Mouse (Mus musculus) adrenal gland, adult 2 months (tissue): Measurements from ENCODE around the gene Vps45. TPM values are rescaled to one million over a fixed set of nuclear protein-coding genes. Genes with fewer than 3 reads are reported as not detected.
"Not testable (repeated sequence)": the region's sequence is repeated elsewhere in the genome, so short reads cannot be mapped to it uniquely, and the experiment has no call there.

Experiments
- DNase-seq: peaks from one replicate; pipeline ENCODE4 v3.0.0; 2021
- polyA plus RNA-seq: library from polyadenylated mRNA; depleted of rRNA; stranded (reverse); fragments of >200 nt; gene quantifications from 2 replicates; pipeline ENCODE4 v1.2.3, GENCODE M21; 2012; rRNA removed
- total RNA-seq, 2 experiments: library from RNA; stranded (reverse); gene quantifications; 2 replicates each; pipeline ENCODE4 v1.2.3; 2021

Vps45 gene
- total and polyA plus RNA-seq, 3 experiments: 3.0 to 39.4 (median 38.3) TPM

- not testable (repeated sequence) for DNase-seq
Observed at GRCm38 (mm10) chr3:95970661-95971060, 87.6 kb downstream of the Vps45 start.

DNA sequence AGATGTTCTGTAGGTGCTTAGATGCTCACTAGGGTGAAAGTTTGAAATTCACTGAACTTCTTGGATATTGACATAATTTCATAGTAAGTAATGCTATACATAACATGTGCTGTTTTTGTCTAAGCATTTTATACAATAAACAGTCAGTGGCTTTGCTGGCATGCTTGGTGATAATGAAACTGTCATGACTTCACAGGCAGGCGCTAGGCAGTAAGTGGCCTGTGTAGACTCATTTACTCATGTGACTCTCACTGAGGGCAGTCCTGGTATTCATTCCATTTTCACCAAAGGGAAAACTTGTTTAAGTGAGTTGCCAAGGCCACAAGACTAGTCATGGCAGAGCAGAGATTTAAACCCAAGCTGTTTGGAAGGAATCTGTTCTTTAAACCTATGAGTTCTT is 89.0 kb downstream of the Vps45 start:
- no peak for DNase-seq

DNA sequence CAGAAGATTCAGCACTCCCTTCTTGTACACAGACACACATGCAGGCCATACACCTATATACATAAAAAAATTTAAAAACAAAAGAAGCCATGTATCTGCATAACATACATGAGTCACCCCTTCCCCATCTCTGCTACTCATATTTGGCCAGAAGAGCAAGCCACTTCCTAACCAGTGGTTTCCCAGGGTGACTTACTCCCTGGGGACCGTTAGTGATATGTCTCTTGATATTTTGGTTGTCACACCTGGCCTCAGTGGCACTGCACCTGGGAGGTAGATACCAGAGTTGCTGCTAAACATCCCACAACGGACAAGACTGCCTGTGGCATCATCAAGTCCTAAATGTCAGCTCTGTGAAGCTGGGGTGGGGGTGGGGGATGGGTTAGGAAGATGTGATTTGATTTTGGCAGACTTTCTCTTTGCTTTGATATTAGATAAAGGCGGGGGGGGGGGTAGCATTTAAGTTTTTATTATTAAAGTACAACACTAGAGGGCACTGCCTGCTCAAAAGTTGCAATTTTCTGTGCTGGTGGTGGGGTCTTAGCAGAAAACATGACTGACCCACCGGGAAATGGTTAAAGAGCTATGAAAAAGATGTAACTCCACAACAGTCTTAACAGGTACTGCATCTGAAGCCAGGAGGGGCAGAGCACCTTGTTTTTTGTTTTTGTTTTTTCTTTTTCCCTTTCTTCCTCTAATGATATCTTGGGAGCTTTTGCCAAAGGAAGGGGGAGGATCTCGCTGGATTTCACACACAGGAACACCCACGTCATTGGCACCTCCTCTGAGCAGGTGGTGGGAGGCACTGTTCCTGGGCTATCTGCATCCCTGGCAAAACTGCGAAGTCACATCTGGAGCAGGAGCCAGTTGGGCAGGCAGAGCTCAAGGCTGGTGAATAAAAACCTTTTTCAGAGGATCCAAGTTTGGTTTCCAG is 92.5 kb downstream of the Vps45 start:
- DNase-seq: no peak

DNA sequence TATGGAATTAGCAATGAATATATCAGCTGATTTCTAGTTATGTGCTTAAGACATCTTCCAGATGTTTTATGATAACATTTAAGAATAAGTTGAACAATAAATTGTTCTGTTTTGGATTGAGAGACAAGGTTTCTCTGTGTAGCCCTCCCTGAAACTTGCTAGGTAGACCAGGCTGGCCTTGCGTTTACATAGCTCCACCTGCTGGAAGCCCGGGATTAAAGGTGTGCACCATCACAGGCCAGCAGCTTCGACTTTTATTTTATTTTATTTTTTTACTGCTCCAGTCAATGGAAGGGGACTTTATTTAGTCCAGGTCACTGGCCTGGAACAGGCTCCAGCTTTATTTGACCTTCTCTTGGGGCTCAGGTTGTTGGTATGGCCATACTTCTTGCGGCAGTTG is 94.6 kb downstream of the Vps45 start:
- DNase-seq: no peak

DNA sequence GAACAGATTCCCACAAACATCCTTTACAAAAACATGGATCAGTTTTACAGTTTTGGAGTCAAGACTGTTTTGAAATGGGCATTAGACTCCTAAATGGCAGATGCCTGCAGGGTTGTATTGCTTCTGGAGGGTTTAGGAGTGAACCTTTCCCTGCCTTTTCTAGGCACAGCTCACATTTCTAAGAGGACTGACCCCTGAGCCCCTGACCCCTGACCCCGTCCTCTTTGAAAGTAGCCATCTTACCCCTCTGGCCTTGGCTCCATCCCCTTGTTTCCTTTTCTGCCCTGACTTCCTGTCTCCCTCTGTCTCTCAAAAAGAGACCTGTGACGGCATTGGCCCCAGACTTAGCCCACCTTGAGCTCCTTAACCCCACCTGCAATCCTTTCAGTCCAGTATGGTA is 95.0 kb downstream of the Vps45 start:
- DNase-seq: no peak

DNA sequence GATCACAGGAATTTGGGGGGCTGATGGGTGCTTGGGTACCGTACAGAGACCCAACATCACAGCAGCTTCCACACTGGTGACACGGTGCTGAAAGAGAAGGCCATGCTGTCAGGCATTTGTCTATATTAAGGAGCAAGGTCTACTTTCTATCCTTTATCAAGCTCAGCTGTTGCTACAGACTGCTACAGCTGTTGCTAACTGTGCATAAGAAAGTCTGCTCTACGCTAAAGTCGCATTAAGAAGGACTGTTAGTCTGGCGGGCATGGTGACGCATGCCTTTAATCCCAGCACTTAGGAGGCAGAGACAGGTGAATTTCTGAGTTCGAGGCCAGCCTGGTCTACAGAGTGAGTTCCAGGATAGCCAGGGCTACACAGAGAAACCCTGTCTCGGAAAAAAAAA is 96.1 kb downstream of the Vps45 start:
- DNase-seq: not testable (repeated sequence)

GRCm38 (mm10) chr3:95959807-95960206 is 98.5 kb downstream of the Vps45 start:
- no peak for DNase-seq

- DNase-seq: no peak
Observed at GRCm38 (mm10) chr3:95959082-95959481, 99.2 kb downstream of the Vps45 start.

DNA sequence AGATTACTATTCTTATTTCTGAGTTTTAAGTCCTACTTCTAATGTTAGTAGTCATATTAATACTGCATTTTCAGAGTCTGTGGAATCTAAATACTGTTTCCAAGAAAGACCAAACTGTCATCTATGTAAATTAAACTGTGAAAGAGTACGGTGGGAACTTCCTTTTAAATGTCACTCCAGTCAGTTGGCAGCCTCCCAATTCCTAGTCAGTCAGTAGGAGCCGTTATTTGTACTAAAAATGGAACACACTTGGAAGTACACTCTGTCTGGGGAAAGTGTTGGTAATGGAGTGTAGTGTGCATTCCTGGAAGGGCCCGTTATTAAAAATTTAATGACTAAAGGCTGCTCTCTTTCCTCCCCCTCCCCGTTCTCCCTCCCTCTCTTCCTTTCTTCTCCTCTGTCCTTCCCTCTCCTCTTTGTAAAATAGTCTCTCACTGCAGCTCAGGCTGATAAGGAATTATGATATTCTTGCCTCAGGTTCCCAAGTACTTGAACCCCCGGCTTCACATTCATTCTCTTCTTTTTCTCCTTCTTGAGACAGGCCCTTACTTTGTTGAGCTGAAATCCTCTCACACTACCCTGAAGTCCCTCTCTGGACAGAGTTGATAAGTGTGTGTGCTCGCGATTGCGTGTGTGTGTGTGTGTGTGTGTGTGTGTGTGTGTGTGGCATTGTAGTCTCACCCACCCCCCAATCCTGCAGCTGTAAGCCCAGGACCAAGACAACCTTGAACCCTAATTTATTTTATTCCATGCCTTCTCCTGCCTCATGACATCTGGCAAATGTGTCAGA is 100.7 kb downstream of the Vps45 start:
- no peak for DNase-seq

- no peak for DNase-seq
Observed at GRCm38 (mm10) chr3:95955318-95955717, 102.9 kb downstream of the Vps45 start.

DNA sequence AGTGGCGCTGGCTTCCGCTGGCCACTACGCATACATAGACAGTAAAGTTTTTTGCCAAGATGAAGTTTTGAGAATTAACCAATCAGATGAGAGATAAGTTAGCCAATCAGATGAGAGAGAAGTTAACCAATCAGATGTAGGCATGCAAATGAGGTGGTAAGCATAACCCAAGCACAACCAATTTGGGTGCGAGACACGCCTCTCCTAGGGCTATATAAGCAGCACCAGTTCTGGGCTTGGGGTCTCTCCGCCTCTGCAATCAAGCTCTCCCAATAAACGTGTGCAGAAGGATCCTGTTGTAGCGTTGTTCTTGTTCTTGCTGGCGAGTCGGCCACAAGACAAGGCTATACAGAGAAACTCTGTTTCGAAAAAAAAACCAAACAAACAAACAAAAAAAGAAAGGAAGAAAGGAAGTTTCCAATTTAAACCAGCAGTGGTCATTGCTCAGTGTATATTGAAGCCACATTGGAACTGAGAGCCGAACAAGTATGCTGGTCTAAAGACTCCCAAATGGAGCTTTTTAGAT is 103.6 kb downstream of the Vps45 start:
- DNase-seq: not testable (repeated sequence)

DNA sequence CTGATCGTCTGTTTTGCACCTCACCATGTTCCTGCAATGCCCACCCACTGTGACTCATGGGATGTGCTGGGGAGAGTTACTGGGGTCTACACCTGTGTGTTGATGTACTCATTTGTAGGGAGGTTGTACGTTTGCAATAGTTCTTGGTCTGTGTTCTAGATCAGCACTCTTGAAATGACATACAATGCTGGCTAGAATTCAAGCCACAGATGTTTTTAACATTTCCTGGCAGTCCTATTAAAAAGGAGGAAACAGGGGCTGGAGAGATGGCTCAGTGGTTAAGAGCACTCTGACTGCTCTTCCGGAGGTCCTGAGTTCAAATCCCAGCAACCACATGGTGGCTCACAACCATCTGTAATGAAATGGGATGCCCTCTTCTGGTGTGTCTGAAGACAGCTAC is 104.7 kb downstream of the Vps45 start:
- DNase-seq: no peak

DNA sequence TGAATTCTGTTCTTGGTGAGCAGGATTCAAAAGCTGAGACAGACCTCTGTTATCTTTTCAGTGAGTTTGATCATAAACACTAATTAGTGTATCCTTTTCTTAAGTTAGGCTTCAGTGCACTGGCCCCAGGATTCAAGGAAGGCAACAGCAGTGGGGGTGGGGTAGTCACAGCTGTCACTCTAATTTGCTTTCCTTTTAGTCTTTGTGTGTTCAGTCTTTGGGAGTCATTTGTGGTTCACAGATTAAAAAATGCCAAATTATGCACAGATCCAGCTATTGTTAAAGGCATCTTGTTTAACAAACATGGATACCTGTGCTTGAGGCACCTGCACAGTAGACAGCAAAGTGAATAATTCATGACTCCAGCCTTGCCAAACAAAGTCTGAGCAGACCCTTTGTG is 105.2 kb downstream of the Vps45 start:
- no peak for DNase-seq

DNA sequence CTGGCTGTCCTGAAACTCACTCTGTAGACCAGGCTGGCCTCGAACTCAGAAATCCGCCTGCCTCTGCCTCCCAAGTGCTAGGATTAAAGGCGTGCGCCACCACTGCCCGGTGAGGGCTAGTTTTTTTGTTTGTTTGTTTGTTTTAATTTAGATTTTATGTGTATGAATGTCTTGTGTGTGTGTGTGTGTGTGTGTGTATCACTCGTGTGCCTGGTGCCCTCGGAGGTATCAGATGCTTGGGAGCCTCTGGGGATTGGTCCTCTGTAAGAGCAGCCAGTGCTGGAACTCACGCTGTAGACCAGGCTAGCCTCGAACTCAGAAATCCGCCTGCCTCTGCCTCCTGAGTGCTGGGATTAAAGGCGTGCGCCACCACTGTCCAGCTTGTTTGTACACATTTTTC is 106.7 kb downstream of the Vps45 start:
- not testable (repeated sequence) for DNase-seq

DNA sequence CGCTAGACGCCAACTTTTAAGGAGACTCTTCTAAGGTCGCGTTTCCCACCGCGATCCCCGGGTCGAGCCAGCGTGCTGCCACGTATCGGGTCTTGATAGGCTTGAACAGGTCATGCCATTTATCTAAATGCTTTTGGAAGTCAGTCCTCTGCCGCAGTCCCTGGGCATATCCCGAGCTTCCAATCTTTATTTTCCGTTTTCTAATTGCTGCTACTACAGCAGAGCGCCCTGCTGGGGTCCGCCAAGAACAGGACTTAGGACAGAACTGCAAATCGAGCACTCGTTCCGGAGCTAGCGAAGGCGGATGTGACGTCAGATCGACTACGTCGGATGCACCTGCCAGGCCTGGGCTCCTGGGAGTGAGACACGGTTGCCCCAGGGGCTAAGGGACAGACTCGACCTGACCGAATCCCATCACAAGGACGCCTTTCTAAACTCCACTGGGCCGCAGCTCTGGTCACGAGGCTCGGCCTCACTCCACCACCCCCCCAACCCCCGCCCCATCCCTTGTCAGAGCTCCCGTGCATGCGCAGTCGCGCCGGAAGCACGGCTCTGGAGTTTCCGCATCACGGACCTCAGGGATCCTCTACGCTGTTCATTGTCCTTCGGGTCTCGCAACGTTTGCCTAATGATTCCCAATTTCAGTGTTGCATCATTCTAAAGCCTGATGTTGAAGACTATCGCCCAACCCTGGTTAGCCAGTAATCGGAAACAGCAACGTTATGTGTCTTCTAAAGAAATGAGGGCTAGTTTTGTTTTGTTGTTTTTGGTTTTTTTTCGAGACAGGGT is 107.3 kb downstream of the Vps45 start:
- DNase-seq: peak; percentile 92

Other genes with a start within 250 kb of the Vps45 start
- 10 to 100 TPM; 46.4 to 59.6 TPM for gene Rprd2, start 239.6 kb downstream of the Vps45 start, total RNA-seq
- gene Rprd2, start 239.6 kb downstream of the Vps45 start, polyA plus RNA-seq: 6.3 and 8.1 TPM in 2 replicates
- gene Prpf3, start 202.6 kb downstream of the Vps45 start, total RNA-seq: 10 to 100 TPM; 30.0 to 35.1 TPM
- gene Prpf3, start 202.6 kb downstream of the Vps45 start, polyA plus RNA-seq: 4.6 and 5.6 TPM in 2 replicates
- 100 to 1,000 TPM; 309 to 364 TPM for gene Mrps21, start 186.9 kb downstream of the Vps45 start, total RNA-seq
- gene Mrps21, start 186.9 kb downstream of the Vps45 start, polyA plus RNA-seq: 12.3 and 13.0 TPM in 2 replicates
- gene Ciart, start 176.2 kb downstream of the Vps45 start, total RNA-seq: 1 to 10 TPM; 1.6 to 1.9 TPM
- 2.4 and 4.0 TPM in 2 replicates for gene Ciart, start 176.2 kb downstream of the Vps45 start, polyA plus RNA-seq
- gene BC028528, start 166.5 kb downstream of the Vps45 start, total RNA-seq: 10 to 100 TPM; 13.0 to 15.2 TPM
- gene BC028528, start 166.5 kb downstream of the Vps45 start, polyA plus RNA-seq: 1.8 TPM in 2 replicates
- gene Aph1a, start 164.5 kb downstream of the Vps45 start, total RNA-seq: 100 to 1,000 TPM in 1 of 2 experiments, 10 to 100 TPM in 1; 76.0 to 135 TPM
- 789 and 930 TPM in 2 replicates for gene Aph1a, start 164.5 kb downstream of the Vps45 start, polyA plus RNA-seq
- gene Car14, start 153.8 kb downstream of the Vps45 start, total RNA-seq: 1 to 10 TPM; 1.7 to 7.3 TPM
- gene Car14, start 153.8 kb downstream of the Vps45 start, polyA plus RNA-seq: 1.0 and 1.2 TPM in 2 replicates
- 10 to 100 TPM; 81.0 to 98.6 TPM for gene Anp32e, start 129.2 kb downstream of the Vps45 start, total RNA-seq
- 5.8 and 7.4 TPM in 2 replicates for gene Anp32e, start 129.2 kb downstream of the Vps45 start, polyA plus RNA-seq
- gene Plekho1, start 62.5 kb downstream of the Vps45 start, total RNA-seq: 10 to 100 TPM; 12.9 to 24.7 TPM
- 13.8 and 14.0 TPM in 2 replicates for gene Plekho1, start 62.5 kb downstream of the Vps45 start, polyA plus RNA-seq
- 10 to 100 TPM; 25.0 to 38.2 TPM for gene Otud7b, start 46.1 kb upstream of the Vps45 start, total RNA-seq
- 16.3 and 19.7 TPM in 2 replicates for gene Otud7b, start 46.1 kb upstream of the Vps45 start, polyA plus RNA-seq
- 10 to 100 TPM; 27.4 to 34.6 TPM for gene Mtmr11, start 103.5 kb upstream of the Vps45 start, total RNA-seq
- gene Mtmr11, start 103.5 kb upstream of the Vps45 start, polyA plus RNA-seq: 15.0 and 20.5 TPM in 2 replicates
- 10 to 100 TPM; 49.4 to 55.2 TPM for gene Sf3b4, start 113.9 kb upstream of the Vps45 start, total RNA-seq
- 169 and 183 TPM in 2 replicates for gene Sf3b4, start 113.9 kb upstream of the Vps45 start, polyA plus RNA-seq
- gene Sv2a, start 122.7 kb upstream of the Vps45 start, total RNA-seq: 10 to 100 TPM in 1 of 2 experiments, 1 to 10 TPM in 1; 5.7 to 14.1 TPM
- gene Sv2a, start 122.7 kb upstream of the Vps45 start, polyA plus RNA-seq: 3.3 and 3.6 TPM in 2 replicates
- 10 to 100 TPM; 29.6 to 38.9 TPM for gene Bola1, start 161.2 kb upstream of the Vps45 start, total RNA-seq
- 95.5 and 96.5 TPM in 2 replicates for gene Bola1, start 161.2 kb upstream of the Vps45 start, polyA plus RNA-seq
- gene Hist2h2ab, start 161.4 kb upstream of the Vps45 start, total RNA-seq: 1 to 10 TPM; 3.1 to 8.3 TPM
- 0.93 and 4.7 TPM in 2 replicates for gene Hist2h2ab, start 161.4 kb upstream of the Vps45 start, polyA plus RNA-seq
- 10 to 100 TPM; 41.3 to 58.9 TPM for gene Hist2h2ac, start 162.4 kb upstream of the Vps45 start, total RNA-seq
- 5.1 TPM in 2 replicates for gene Hist2h2ac, start 162.4 kb upstream of the Vps45 start, polyA plus RNA-seq
- gene Hist2h2be, start 162.7 kb upstream of the Vps45 start, total RNA-seq: 10 to 100 TPM; 15.6 to 23.5 TPM
- 6.1 and 6.4 TPM in 2 replicates for gene Hist2h2be, start 162.7 kb upstream of the Vps45 start, polyA plus RNA-seq
- gene Hist2h3c2, start 180.7 kb upstream of the Vps45 start, total RNA-seq: 10 to 100 TPM; 21.8 to 28.5 TPM
- 59.6 and 80.3 TPM in 2 replicates for gene Hist2h3c2, start 180.7 kb upstream of the Vps45 start, polyA plus RNA-seq
- 100 to 1,000 TPM; 493 to 563 TPM for gene Hist2h2aa2, start 181.8 kb upstream of the Vps45 start, total RNA-seq
- 686 and 751 TPM in 2 replicates for gene Hist2h2aa2, start 181.8 kb upstream of the Vps45 start, polyA plus RNA-seq
- 10 to 100 TPM in 1 of 2 experiments, not detected in 1; 21.4 TPM for gene Hist2h2aa1, start 187.0 kb upstream of the Vps45 start, total RNA-seq
- 503 and 643 TPM in 2 replicates for gene Hist2h2aa1, start 187.0 kb upstream of the Vps45 start, polyA plus RNA-seq
- 1 to 10 TPM in 1 of 2 experiments, not detected in 1; 2.0 TPM for gene Hist2h3c1, start 188.2 kb upstream of the Vps45 start, total RNA-seq
- gene Hist2h3c1, start 188.2 kb upstream of the Vps45 start, polyA plus RNA-seq: not detected in 2 replicates
- 10 to 100 TPM; 15.2 to 26.7 TPM for gene Hist2h4, start 204.8 kb upstream of the Vps45 start, total RNA-seq
- 2.7 and 2.8 TPM in 2 replicates for gene Hist2h4, start 204.8 kb upstream of the Vps45 start, polyA plus RNA-seq
- 10 to 100 TPM; 50.8 to 65.4 TPM for gene Hist2h3b, start 210.2 kb upstream of the Vps45 start, total RNA-seq
- 30.9 and 38.0 TPM in 2 replicates for gene Hist2h3b, start 210.2 kb upstream of the Vps45 start, polyA plus RNA-seq
- gene Hist2h2bb, start 211.3 kb upstream of the Vps45 start, total RNA-seq: 10 to 100 TPM; 61.7 to 85.5 TPM
- 0.93 TPM in 1 of 2 replicates, not detected in the other for gene Hist2h2bb, start 211.3 kb upstream of the Vps45 start, polyA plus RNA-seq
- gene Fcgr1, start 235.5 kb upstream of the Vps45 start, total RNA-seq: 1 to 10 TPM; 1.9 to 2.1 TPM
- gene Fcgr1, start 235.5 kb upstream of the Vps45 start, polyA plus RNA-seq: 2.2 and 2.3 TPM in 2 replicates